Mouse (Mus musculus): Measurements from ENCODE around the gene Lpar3.

DNA sequence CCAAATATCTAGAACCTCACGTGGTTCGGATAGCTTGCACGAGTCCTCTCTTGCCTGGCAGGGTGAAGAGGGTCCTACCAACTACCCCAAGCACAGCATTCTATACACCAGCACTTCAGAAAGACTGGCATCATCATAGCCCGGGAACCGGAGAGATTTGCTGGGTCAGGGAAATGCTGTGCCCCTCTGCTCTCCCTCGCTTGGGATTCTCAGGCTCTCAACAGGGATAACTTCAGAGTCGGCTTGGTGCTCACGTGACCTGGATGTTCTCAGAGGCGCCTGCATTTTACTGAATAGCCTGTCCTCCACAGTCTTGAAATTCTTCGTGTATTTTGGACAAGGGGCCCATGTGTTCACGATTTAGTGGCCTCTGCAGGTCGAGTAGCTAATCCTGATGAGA, 23.0 kb upstream of the Lpar3 start:
- TF ChIP-seq CTCF (conservative IDR thresholded peaks at IDR 0.05; ENCODE audit: low read length) (no peak), POU5F1 (IDR thresholded peaks at IDR 0.05; ENCODE audit: borderline replicate concordance, low read length) (no peak), NANOG (IDR thresholded peaks at IDR 0.05; ENCODE audit: borderline replicate concordance, low read length) (no peak)

Measured in E14TG2a.4 (cell line).